Mouse (Mus musculus) thymus, adult 2 months (tissue): Measurements from ENCODE around the gene Nek11. TPM values are rescaled to one million over a fixed set of nuclear protein-coding genes. Genes with fewer than 3 reads are reported as not detected.

Experiments used
- DNase-seq: peaks from one replicate; pipeline ENCODE4 v3.0.0; 2021
- H3K27ac ChIP-seq: fragments of 200-500 bp; 2 replicates; pipeline ENCODE4 v1.5.1; 2012; ENCODE audit warnings: low read length, control low read depth; ENCODE audit not compliant: control insufficient read depth, insufficient read depth
- H3K27me3 ChIP-seq: fragments of 200-500 bp; 2 replicates; pipeline ENCODE4 v1.6.1; 2012; ENCODE audit warnings: mild to moderate bottlenecking, low read length, moderate library complexity, mixed read lengths; ENCODE audit not compliant: control insufficient read depth, insufficient read depth
- H3K36me3 ChIP-seq: fragments of 200-500 bp; 2 replicates; pipeline ENCODE4 v1.6.1; 2012; ENCODE audit warnings: mild to moderate bottlenecking, low read length, moderate library complexity; ENCODE audit not compliant: control insufficient read depth, insufficient read depth
- H3K4me1 ChIP-seq: fragments of 200-500 bp; replicated peaks from 2 replicates; pipeline ENCODE4 v1.6.1; 2012; ENCODE audit warnings: low read length; ENCODE audit not compliant: control insufficient read depth, insufficient read depth
- H3K4me3 ChIP-seq: fragments of 200-500 bp; 2 replicates; pipeline ENCODE4 v1.5.1; 2012; ENCODE audit warnings: mild to moderate bottlenecking, low read length, control low read depth, moderate library complexity; ENCODE audit not compliant: control insufficient read depth, insufficient read depth
- CTCF ChIP-seq: fragments of 200-500 bp; IDR thresholded peaks from 2 replicates; pipeline ENCODE4 v1.5.1; 2012; ENCODE audit warnings: mild to moderate bottlenecking, control low read depth, low read length, moderate library complexity, borderline replicate concordance; ENCODE audit not compliant: control insufficient read depth, poor library complexity, insufficient read depth; ENCODE audit errors: extremely low read depth
- POLR2A ChIP-seq: fragments of 200-500 bp; IDR thresholded peaks from 2 replicates; pipeline ENCODE4 v1.6.1; 2012; ENCODE audit warnings: mild to moderate bottlenecking, low read length, control low read depth, moderate library complexity; ENCODE audit not compliant: control insufficient read depth, poor library complexity, insufficient read depth; ENCODE audit errors: extremely low read depth
- WGBS: fragments of 180-500 bp; shearing (Covaris S2); methylation state at CpG from one replicate; pipeline ENCODE4 v1.1.7; 2018; 5-methylcytosine and 5-hydroxymethylcytosine counted together
- polyA plus RNA-seq: library from polyadenylated mRNA; depleted of rRNA; stranded (reverse); fragments of >200 nt; gene quantifications from 2 replicates; pipeline ENCODE4 v1.2.3, GENCODE M21; 2012

Nek11 gene
- polyA plus RNA-seq, 1 experiment: 0.11 TPM

- H3K36me3 ChIP-seq: no peaks in the 10 kb centered on the region
- H3K4me1 ChIP-seq: no peaks in the 10 kb centered on the region
- DNase-seq: no peak
- TF ChIP-seq CTCF: no peak
- TF ChIP-seq POLR2A: no peak
- 87% methylated on average over 4 of the region's 4 CpGs for WGBS
- no peaks in the 10 kb centered on the region for H3K27me3 ChIP-seq
- no peak overlapping the region for H3K27ac ChIP-seq
- no peak overlapping the region for H3K4me3 ChIP-seq
Measured at GRCm38 (mm10) chr9:105332436-105333016, 62.8 kb downstream of the Nek11 start.

GRCm38 (mm10) chr9:105321856-105322255, 73.5 kb downstream of the Nek11 start:
- Histone ChIP-seq H3K4me1 (no peaks in the 10 kb centered on the region), H3K4me3 (no peak overlapping the region), H3K27me3 (no peaks in the 10 kb centered on the region), H3K27ac (no peak overlapping the region), H3K36me3 (no peaks in the 10 kb centered on the region)
- DNase-seq: no peak
- WGBS: 94% methylated on average over 10 of the region's 10 CpGs
- TF ChIP-seq CTCF (no peak), POLR2A (no peak)

- WGBS: 93% methylated on average over 10 of the region's 10 CpGs
- no peaks in the 10 kb centered on the region for H3K27me3 ChIP-seq
- H3K4me3 ChIP-seq: no peak overlapping the region
- no peak for TF ChIP-seq POLR2A
- no peak for TF ChIP-seq CTCF
- H3K4me1 ChIP-seq: no peaks in the 10 kb centered on the region
- H3K27ac ChIP-seq: no peak overlapping the region
- no peak for DNase-seq
- no peaks in the 10 kb centered on the region for H3K36me3 ChIP-seq
Measured at GRCm38 (mm10) chr9:105313250-105313649, 82.1 kb downstream of the Nek11 start.

GRCm38 (mm10) chr9:105312686-105313085, 82.6 kb downstream of the Nek11 start:
- TF ChIP-seq POLR2A (no peak), CTCF (no peak)
- Histone ChIP-seq H3K27me3 (no peaks in the 10 kb centered on the region), H3K36me3 (no peaks in the 10 kb centered on the region), H3K4me3 (no peak overlapping the region), H3K4me1 (no peaks in the 10 kb centered on the region), H3K27ac (no peak overlapping the region)
- 96% methylated on average over 1 of the region's 1 CpGs for WGBS
- no peak for DNase-seq

GRCm38 (mm10) chr9:105309553-105310281, 85.6 kb downstream of the Nek11 start:
- no peak for DNase-seq
- 54% methylated on average over 9 of the region's 9 CpGs for WGBS
- no peaks in the 10 kb centered on the region for H3K27me3 ChIP-seq
- H3K4me3 ChIP-seq: no peak overlapping the region
- H3K27ac ChIP-seq: no peak overlapping the region
- TF ChIP-seq POLR2A (no peak), CTCF (no peak)
- H3K4me1 ChIP-seq: no peaks in the 10 kb centered on the region
- H3K36me3 ChIP-seq: no peaks in the 10 kb centered on the region

- H3K27ac ChIP-seq: no peak overlapping the region
- DNase-seq: no peak
- 94% methylated on average over 2 of the region's 2 CpGs for WGBS
- H3K4me1 ChIP-seq: no peaks in the 10 kb centered on the region
- H3K36me3 ChIP-seq: no peaks in the 10 kb centered on the region
- TF ChIP-seq POLR2A: no peak
- TF ChIP-seq CTCF: no peak
- no peaks in the 10 kb centered on the region for H3K27me3 ChIP-seq
- no peak overlapping the region for H3K4me3 ChIP-seq
Measured at GRCm38 (mm10) chr9:105306042-105306441, 89.3 kb downstream of the Nek11 start.

GRCm38 (mm10) chr9:105302230-105302629, 93.1 kb downstream of the Nek11 start:
- 69% methylated on average over 3 of the region's 3 CpGs for WGBS
- TF ChIP-seq POLR2A (no peak), CTCF (no peak)

More at GRCm38 (mm10) chr9:105302230-105302629, 93.1 kb downstream of the Nek11 start:
- Histone ChIP-seq H3K27me3 (no peaks in the 10 kb centered on the region), H3K4me3 (no peak overlapping the region), H3K36me3 (no peaks in the 10 kb centered on the region), H3K27ac (no peak overlapping the region), H3K4me1 (no peaks in the 10 kb centered on the region)
- no peak for DNase-seq
